Mouse (Mus musculus) heart, embryonic 12.5 days (tissue): Measurements from ENCODE around the gene Ccdc73. TPM values are rescaled to one million over a fixed set of nuclear protein-coding genes. Genes with fewer than 3 reads are reported as not detected.
A peak's percentile ranks its signal among the peaks of the same experiment; 100 is the strongest.
"Not testable (repeated sequence)": the region's sequence is repeated elsewhere in the genome, so short reads cannot be mapped to it uniquely, and the experiment has no call there.

Experiments used
- ATAC-seq: fragments of 200-750 bp; cut with Nextera tagmentation; 2 replicates; pipeline ENCODE4 v1.8.0; 2017; ENCODE audit warnings: moderate TSS enrichment, moderate library complexity; ENCODE audit not compliant: insufficient number of reproducible peaks, low FRiP score
- H3K27ac ChIP-seq: fragments of 300-500 bp; sonication (generic); 2 replicates; pipeline ENCODE4 v1.5.1; 2016; ENCODE audit warnings: mild to moderate bottlenecking, moderate library complexity; ENCODE audit not compliant: poor library complexity, severe bottlenecking
- H3K27me3 ChIP-seq: fragments of 300-500 bp; sonication (generic); replicated peaks from 2 replicates; pipeline ENCODE4 v1.6.1; 2016; ENCODE audit warnings: mild to moderate bottlenecking, moderate library complexity
- H3K36me3 ChIP-seq: fragments of 300-500 bp; sonication (generic); 2 replicates; pipeline ENCODE4 v1.6.1; 2016; ENCODE audit warnings: mild to moderate bottlenecking, moderate library complexity
- H3K4me1 ChIP-seq: fragments of 300-500 bp; sonication (generic); replicated peaks from 2 replicates; pipeline ENCODE4 v1.6.1; 2016; ENCODE audit warnings: mild to moderate bottlenecking
- H3K4me2 ChIP-seq: fragments of 300-500 bp; sonication (generic); 2 replicates; pipeline ENCODE4 v1.6.1; 2016; ENCODE audit warnings: mild to moderate bottlenecking, moderate library complexity
- H3K4me3 ChIP-seq: fragments of 300-500 bp; sonication (generic); 2 replicates; pipeline ENCODE4 v1.5.1; 2016; ENCODE audit warnings: mild to moderate bottlenecking
- H3K9ac ChIP-seq: fragments of 300-500 bp; sonication (generic); 2 replicates; pipeline ENCODE4 v1.6.1; 2016; ENCODE audit warnings: mild to moderate bottlenecking, moderate library complexity
- H3K9me3 ChIP-seq: fragments of 300-500 bp; sonication (generic); replicated peaks from 2 replicates; pipeline ENCODE4 v1.6.1; 2016; ENCODE audit warnings: mild to moderate bottlenecking, moderate library complexity
- WGBS: fragments of 180-500 bp; shearing (Covaris S2); methylation state at CpG from one replicate; pipeline ENCODE4 v1.1.7; 2016; 5-methylcytosine and 5-hydroxymethylcytosine counted together
- polyA plus RNA-seq: library from polyadenylated mRNA; unstranded; fragments of >200 nt; fragmentation: Nextera tagmentation; extraction: Ambion mirVana; gene quantifications from 2 replicates; pipeline ENCODE4 v1.2.1, GENCODE M21; 2016

The Ccdc73 gene
- polyA plus RNA-seq, 1 experiment from 2014 or later: 7.2 TPM

- no peaks in the 10 kb centered on the region for H3K36me3 ChIP-seq
- no peak within 1 kb of the TSS for H3K27ac ChIP-seq
- ATAC-seq: peak; percentile 57
- WGBS: under 1% methylated on average over 62 of the region's 62 CpGs
- H3K4me1 ChIP-seq: peaks cover 11% of the 10 kb centered on the region; the same call in 1 of the 2 replicates
- H3K4me3 ChIP-seq: peak within 1 kb of the TSS; percentile 61
- H3K9me3 ChIP-seq: no peaks in the 10 kb centered on the region
- H3K4me2 ChIP-seq: peak within 1 kb of the TSS; percentile 99
- H3K27me3 ChIP-seq: 0 out of 2 replicates have a peak, but pooled peaks cover 6% of the 10 kb centered on the region
- peak within 1 kb of the TSS; percentile 76 for H3K9ac ChIP-seq
These were observed 18.2 kb upstream of the Ccdc73 start, which contains the start of gene Prrg4 for GRCm38 (mm10) chr2:104849276-104849990. Gene Prrg4, minus strand, starts transcription at chr2:104849876.

DNA sequence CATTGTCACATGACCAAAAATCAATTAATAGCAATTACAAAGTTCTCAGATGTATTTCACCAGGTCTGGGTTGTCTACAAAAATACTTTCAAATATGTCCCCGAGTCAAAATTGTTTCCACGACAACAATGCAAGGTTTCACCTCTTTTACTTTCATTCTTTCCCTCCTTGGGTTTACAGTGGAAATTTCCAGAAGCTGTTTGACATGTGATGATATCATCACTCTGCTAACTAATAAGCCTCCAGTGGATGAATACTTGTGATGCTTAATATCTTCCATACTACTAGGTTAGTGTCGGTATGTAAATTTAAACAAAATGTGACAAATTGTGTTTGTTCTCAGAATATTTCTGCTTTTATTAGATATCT is 17.6 kb upstream of the Ccdc73 start:
- peak overlapping the region; percentile 99 for H3K4me2 ChIP-seq
- H3K27ac ChIP-seq: no peak overlapping the region
- no peaks in the 10 kb centered on the region for H3K36me3 ChIP-seq
- H3K9ac ChIP-seq: peak overlapping the region; percentile 76; the same call in 1 of the 2 replicates
- H3K9me3 ChIP-seq: no peaks in the 10 kb centered on the region
- 72% methylated on average over 3 of the region's 3 CpGs for WGBS
- 0 out of 2 replicates have a peak, but pooled peaks cover 6% of the 10 kb centered on the region for H3K27me3 ChIP-seq
- peak overlapping the region; percentile 61 for H3K4me3 ChIP-seq
- peaks cover 11% of the 10 kb centered on the region; the same call in 1 of the 2 replicates for H3K4me1 ChIP-seq
- ATAC-seq: no peak

DNA sequence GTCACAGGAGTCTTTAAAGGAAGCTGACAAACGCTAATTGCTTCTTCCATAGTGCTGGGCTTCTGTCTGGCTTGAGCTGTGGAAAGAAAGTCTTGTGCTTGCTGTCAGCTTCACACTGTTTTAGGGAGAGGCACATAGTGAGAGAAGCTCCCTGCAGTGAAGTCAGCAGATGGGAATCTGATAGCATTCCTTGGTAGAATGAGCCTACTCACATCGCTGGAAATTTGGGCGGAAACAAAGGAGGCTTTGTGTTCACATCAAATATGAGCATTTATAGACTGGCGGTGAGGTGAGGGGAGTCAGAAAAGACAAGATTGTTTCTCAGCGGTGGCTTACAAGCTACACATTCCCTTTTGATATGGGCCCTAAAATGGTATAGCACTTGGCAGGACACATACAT is 15.9 kb upstream of the Ccdc73 start:
- H3K27ac ChIP-seq: no peak overlapping the region
- H3K4me1 ChIP-seq: peaks cover 11% of the 10 kb centered on the region; the same call in 1 of the 2 replicates
- ATAC-seq: no peak
- no peak overlapping the region for H3K4me3 ChIP-seq
- H3K9me3 ChIP-seq: no peaks in the 10 kb centered on the region
- H3K36me3 ChIP-seq: no peaks in the 10 kb centered on the region
- no peak overlapping the region for H3K4me2 ChIP-seq
- 28% methylated on average over 5 of the region's 5 CpGs for WGBS
- 0 out of 2 replicates have a peak, but pooled peaks cover 6% of the 10 kb centered on the region for H3K27me3 ChIP-seq
- H3K9ac ChIP-seq: no peak overlapping the region

DNA sequence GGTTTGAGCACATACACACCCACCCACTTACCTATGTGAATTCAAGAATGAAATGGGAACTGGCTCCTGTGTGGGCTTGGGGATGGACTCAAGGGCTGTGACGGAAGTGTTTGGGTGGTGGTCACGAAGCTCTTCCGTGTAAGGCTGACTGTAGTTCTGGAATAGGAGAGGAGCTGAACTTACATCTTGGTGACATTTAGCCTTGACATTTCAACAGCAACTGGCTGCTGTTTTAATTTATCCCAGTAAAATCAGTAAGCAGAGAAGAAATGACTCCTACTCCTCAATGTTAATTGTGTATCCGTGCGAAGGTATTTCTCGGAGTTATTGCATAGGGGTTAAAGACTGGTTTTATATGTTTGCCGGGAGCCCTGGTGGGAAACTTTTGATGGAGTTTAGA is 15.1 kb upstream of the Ccdc73 start:
- H3K4me1 ChIP-seq: peaks cover 7% of the 10 kb centered on the region; the same call in 1 of the 2 replicates
- WGBS: 84% methylated on average over 7 of the region's 7 CpGs
- no peaks in the 10 kb centered on the region for H3K9me3 ChIP-seq
- no peak overlapping the region for H3K27ac ChIP-seq
- H3K36me3 ChIP-seq: no peaks in the 10 kb centered on the region
- H3K4me3 ChIP-seq: no peak overlapping the region
- no peak for ATAC-seq
- H3K27me3 ChIP-seq: 0 out of 2 replicates have a peak, but pooled peaks cover 6% of the 10 kb centered on the region
- H3K4me2 ChIP-seq: no peak overlapping the region
- no peak overlapping the region for H3K9ac ChIP-seq

GRCm38 (mm10) chr2:104854836-104855235 is 12.8 kb upstream of the Ccdc73 start:
- 31% methylated on average over 1 of the region's 1 CpGs for WGBS
- no peaks in the 10 kb centered on the region for H3K36me3 ChIP-seq
- H3K4me2 ChIP-seq: no peak overlapping the region
- H3K4me3 ChIP-seq: no peak overlapping the region
- no peak for ATAC-seq
- H3K4me1 ChIP-seq: no peaks in the 10 kb centered on the region
- H3K27ac ChIP-seq: no peak overlapping the region
- no peak overlapping the region for H3K9ac ChIP-seq
- H3K27me3 ChIP-seq: 0 out of 2 replicates have a peak, but pooled peaks cover 6% of the 10 kb centered on the region
- H3K9me3 ChIP-seq: no peaks in the 10 kb centered on the region

GRCm38 (mm10) chr2:104855732-104856131 is 11.9 kb upstream of the Ccdc73 start:
- no peak overlapping the region for H3K4me2 ChIP-seq
- ATAC-seq: no peak
- no peak overlapping the region for H3K4me3 ChIP-seq
- H3K36me3 ChIP-seq: no peaks in the 10 kb centered on the region
- no peak overlapping the region for H3K27ac ChIP-seq
- H3K9ac ChIP-seq: no peak overlapping the region
- H3K9me3 ChIP-seq: no peaks in the 10 kb centered on the region
- WGBS: 56% methylated on average over 3 of the region's 3 CpGs
- 0 out of 2 replicates have a peak, but pooled peaks cover 5% of the 10 kb centered on the region for H3K27me3 ChIP-seq
- H3K4me1 ChIP-seq: no peaks in the 10 kb centered on the region

DNA sequence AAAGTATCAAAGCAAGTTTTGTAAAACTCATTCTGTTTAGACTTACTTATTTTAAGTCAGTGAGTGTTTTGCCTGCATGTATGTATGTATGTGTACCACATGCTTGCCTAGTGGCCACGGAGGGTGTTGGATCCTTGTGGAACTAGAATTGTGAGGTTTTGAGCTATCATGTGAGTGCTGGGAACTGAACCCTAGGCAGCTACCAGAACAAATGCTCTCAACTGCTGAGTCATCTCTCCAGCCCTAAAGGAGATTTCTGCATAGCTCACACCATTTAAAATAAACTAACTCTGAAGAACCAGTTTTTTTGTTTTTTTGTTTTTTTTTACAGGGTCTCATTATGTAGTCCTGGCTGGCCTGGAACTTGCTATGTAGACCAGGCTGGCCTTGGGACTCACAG is 11.4 kb upstream of the Ccdc73 start:
- no peaks in the 10 kb centered on the region for H3K4me1 ChIP-seq
- ATAC-seq: no peak
- H3K4me2 ChIP-seq: no peak overlapping the region
- H3K9ac ChIP-seq: no peak overlapping the region
- WGBS: 50% methylated on average over 1 of the region's 1 CpGs
- no peak overlapping the region for H3K4me3 ChIP-seq
- no peaks in the 10 kb centered on the region for H3K36me3 ChIP-seq
- no peaks in the 10 kb centered on the region for H3K9me3 ChIP-seq
- H3K27me3 ChIP-seq: 0 out of 2 replicates have a peak, but pooled peaks cover under 1% of the 10 kb centered on the region
- no peak overlapping the region for H3K27ac ChIP-seq

GRCm38 (mm10) chr2:104858083-104858482 is 9.5 kb upstream of the Ccdc73 start:
- not testable (repeated sequence) for H3K4me2 ChIP-seq, H3K9ac ChIP-seq, H3K27me3 ChIP-seq, H3K27ac ChIP-seq, H3K4me1 ChIP-seq, ATAC-seq, H3K36me3 ChIP-seq, H3K9me3 ChIP-seq, H3K4me3 ChIP-seq
- WGBS: 78% methylated on average over 3 of the region's 3 CpGs

GRCm38 (mm10) chr2:104859060-104859459 is 8.5 kb upstream of the Ccdc73 start:
- Histone ChIP-seq H3K27me3 (no peaks in the 10 kb centered on the region), H3K9ac (no peak overlapping the region), H3K4me1 (no peaks in the 10 kb centered on the region), H3K36me3 (no peaks in the 10 kb centered on the region), H3K9me3 (no peaks in the 10 kb centered on the region), H3K4me2 (no peak overlapping the region), H3K27ac (no peak overlapping the region), H3K4me3 (no peak overlapping the region)
- ATAC-seq: no peak
- WGBS: 80% methylated on average over 5 of the region's 5 CpGs

- H3K27me3 ChIP-seq: no peaks in the 10 kb centered on the region
- H3K9ac ChIP-seq: no peak overlapping the region
- H3K4me2 ChIP-seq: no peak overlapping the region
- ATAC-seq: no peak
- no peaks in the 10 kb centered on the region for H3K4me1 ChIP-seq
- H3K27ac ChIP-seq: no peak overlapping the region
- WGBS: 79% methylated on average over 10 of the region's 10 CpGs
- no peaks in the 10 kb centered on the region for H3K36me3 ChIP-seq
- H3K4me3 ChIP-seq: no peak overlapping the region
- H3K9me3 ChIP-seq: no peaks in the 10 kb centered on the region
These were observed 7.2 kb upstream of the Ccdc73 start for GRCm38 (mm10) chr2:104860426-104860825.

- ATAC-seq: no peak
- WGBS: 79% methylated on average over 4 of the region's 4 CpGs
- H3K9me3 ChIP-seq: no peaks in the 10 kb centered on the region
These were observed 3.3 kb upstream of the Ccdc73 start for GRCm38 (mm10) chr2:104864176-104864860.

More at GRCm38 (mm10) chr2:104864176-104864860, 3.3 kb upstream of the Ccdc73 start:
- no peaks in the 10 kb centered on the region for H3K27me3 ChIP-seq
- H3K4me3 ChIP-seq: no peak overlapping the region
- H3K4me2 ChIP-seq: no peak overlapping the region
- no peaks in the 10 kb centered on the region for H3K36me3 ChIP-seq
- no peak overlapping the region for H3K27ac ChIP-seq
- H3K9ac ChIP-seq: no peak overlapping the region
- H3K4me1 ChIP-seq: no peaks in the 10 kb centered on the region
